Mouse (Mus musculus): ENCODE measurements around the gene Ucma.

DNA sequence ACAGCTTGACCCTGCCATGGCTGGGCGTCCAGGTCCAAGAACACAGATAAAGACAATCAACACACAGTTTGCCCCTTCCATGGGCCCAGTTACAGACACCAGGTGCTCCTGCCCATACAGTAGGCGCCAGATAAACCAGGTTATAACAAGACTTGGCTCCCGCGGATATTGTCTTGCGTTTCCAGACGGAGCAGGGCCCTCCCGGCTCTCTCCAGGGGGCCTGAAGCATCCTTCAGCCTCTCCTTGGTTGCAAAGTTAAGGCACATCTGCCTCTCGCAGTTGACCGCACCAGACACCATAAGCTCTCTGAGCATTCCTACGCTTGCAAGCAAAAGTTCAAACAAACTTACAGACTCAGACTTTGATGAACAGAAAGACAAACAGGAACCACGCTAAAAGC lies 35.1 kb upstream of the Ucma start:
- TF ChIP-seq CTCF (IDR thresholded peaks at IDR 0.05; ENCODE audit: control insufficient read depth, insufficient read depth, insufficient replicate concordance, low read depth, low read length) (no peak), POLR2A (IDR thresholded peaks at IDR 0.05; ENCODE audit: control insufficient read depth, low read depth, low read length) (no peak)
